In genomic region chr10:80155277-80155676, GRCm38 (mm10) we compare ENCODE assay signal across 11 mouse cellular contexts. TPM values are rescaled to one million over a fixed set of nuclear protein-coding genes. Genes with fewer than 3 reads are reported as not detected.
DNase-seq lines count a peak whose midpoint lies in the region; ATAC-seq and TF ChIP-seq lines count a peak whose summit lies in the region.
"Had no signal": no experiment of that assay in that cellular context is flagged by ENCODE, and none has a peak within 500 bp of the region (broad histone marks: within the 10 kb centered on the region; RNA-seq: fewer than 3 reads in every experiment).

No protein-coding gene starts in this region.

- peak overlapping the region; percentile 98; the same call in 1 of the 2 replicates for H3K27ac ChIP-seq in heart, embryonic 13.5 days (replicated peaks)
- H3K27ac ChIP-seq in forebrain, embryonic 13.5 days = peak overlapping the region; percentile 36; the same call in 1 of the 2 replicates
- 0 out of 2 replicates have a peak overlapping the region, but pooled peaks have one; percentile 26 for H3K27ac ChIP-seq in limb, embryonic 14.5 days (replicated peaks; ENCODE audit: low read depth, low read length)
- H3K27ac ChIP-seq: liver, embryonic 15.5 days had no signal

- H3K27me3 ChIP-seq in heart, embryonic 13.5 days (replicated peaks) = no peaks in the 10 kb centered on the region
- no peaks in the 10 kb centered on the region for H3K27me3 ChIP-seq in C2C12 (ENCODE audit: control insufficient read depth, insufficient read depth, insufficient read length)
- no peaks in the 10 kb centered on the region for H3K27me3 ChIP-seq in forebrain, embryonic 13.5 days
- H3K27me3 ChIP-seq in limb, embryonic 14.5 days (ENCODE audit: control insufficient read depth, insufficient read depth, low read length) = no peaks in the 10 kb centered on the region
- H3K27me3 ChIP-seq: liver, embryonic 15.5 days had no signal

- peaks cover 61% of the 10 kb centered on the region for H3K79me3 ChIP-seq in C2C12 (ENCODE audit: low read depth)

- TF ChIP-seq CTCF in C2C12 (IDR thresholded peaks at IDR 0.05; ENCODE audit: control insufficient read depth, insufficient read depth, insufficient read length) = no peak

- H3K36me3 ChIP-seq in heart, embryonic 13.5 days = peaks cover 75% of the 10 kb centered on the region
- peaks cover 82% of the 10 kb centered on the region for H3K36me3 ChIP-seq in C2C12 (ENCODE audit: control insufficient read depth, insufficient read depth)
- peaks cover 75% of the 10 kb centered on the region for H3K36me3 ChIP-seq in forebrain, embryonic 13.5 days (ENCODE audit: poor library complexity, severe bottlenecking)
- peaks cover 75% of the 10 kb centered on the region for H3K36me3 ChIP-seq in limb, embryonic 14.5 days (ENCODE audit: control insufficient read depth, insufficient read depth, low read length)

- no peak overlapping the region for H3K4me2 ChIP-seq in heart, embryonic 13.5 days
- peak overlapping the region; percentile 10; the same call in 1 of the 2 replicates for H3K4me2 ChIP-seq in forebrain, embryonic 13.5 days
- H3K4me2 ChIP-seq in limb, embryonic 14.5 days (replicated peaks; ENCODE audit: low read depth, low read length, severe bottlenecking) = no peak overlapping the region
- H3K4me2 ChIP-seq: liver, embryonic 15.5 days had no signal

- peaks cover 73% of the 10 kb centered on the region for H3K79me2 ChIP-seq in C2C12 (ENCODE audit: control insufficient read depth, insufficient read depth)

- no peak for TF ChIP-seq POLR2A in limb, embryonic 14.5 days (IDR thresholded peaks at IDR 0.05; ENCODE audit: borderline replicate concordance, extremely low read depth, insufficient read depth, insufficient read length)

- peak overlapping the region; percentile 30 for H3ac ChIP-seq in C2C12 (ENCODE audit: control insufficient read depth, insufficient read length, low read depth)

- no peak for ATAC-seq in heart, embryonic 13.5 days (ENCODE audit: extremely low read depth, insufficient number of reproducible peaks, low FRiP score, low TSS enrichment)
- no peak for ATAC-seq in forebrain, embryonic 13.5 days
- no peak for ATAC-seq in limb, embryonic 14.5 days (ENCODE audit: low FRiP score, low read depth)

- no peaks in the 10 kb centered on the region for H3K9me3 ChIP-seq in heart, embryonic 13.5 days
- H3K9me3 ChIP-seq in forebrain, embryonic 13.5 days (replicated peaks) = no peaks in the 10 kb centered on the region
- no peaks in the 10 kb centered on the region for H3K9me3 ChIP-seq in limb, embryonic 14.5 days (ENCODE audit: control insufficient read depth, low read length)
- H3K9me3 ChIP-seq: liver, embryonic 15.5 days had no signal

- WGBS in heart, embryonic 13.5 days = 45% methylated on average over 1 of the region's 1 CpGs
- WGBS in forebrain, embryonic 13.5 days = 86% methylated on average over 1 of the region's 1 CpGs
- 38% methylated on average over 1 of the region's 1 CpGs for WGBS in limb, embryonic 14.5 days

- intact Hi-C loops in heart, postnatal 36 days (cut with DNase I) = no loop called here

- peak overlapping the region; percentile 64 for H3K9ac ChIP-seq in heart, embryonic 13.5 days
- peak overlapping the region; percentile 100 for H3K9ac ChIP-seq in forebrain, embryonic 13.5 days
- no peak overlapping the region for H3K9ac ChIP-seq in limb, embryonic 14.5 days (ENCODE audit: low read depth, low read length, severe bottlenecking)
- H3K9ac ChIP-seq: liver, embryonic 15.5 days had no signal

- no peak for DNase-seq in heart, postnatal 36 days
- no peak for DNase-seq in limb, embryonic 14.5 days (ENCODE audit: low spot score)
- DNase-seq in urinary bladder, postnatal 14 days (ENCODE audit: low spot score) = no peak
- DNase-seq in left cerebral cortex, adult 18-20 months (ENCODE audit: low spot score in 2 of 2) = no peak
- no peak for DNase-seq in urinary bladder, postnatal 4 days (ENCODE audit: low spot score in 2 of 2)
- DNase-seq: adrenal gland, postnatal 36 days; embryo, embryonic 11 days had no signal

- no peak overlapping the region for H3K4me3 ChIP-seq in heart, embryonic 13.5 days
- H3K4me3 ChIP-seq in C2C12 (ENCODE audit: insufficient read depth, poor library complexity, severe bottlenecking) = no peak overlapping the region
- 0 out of 2 replicates have a peak overlapping the region, but pooled peaks have one; percentile 7 for H3K4me3 ChIP-seq in forebrain, embryonic 13.5 days
- H3K4me3 ChIP-seq in limb, embryonic 14.5 days (replicated peaks; ENCODE audit: low read length) = no peak overlapping the region
- H3K4me3 ChIP-seq: liver, embryonic 15.5 days had no signal

- H3K4me1 ChIP-seq in heart, embryonic 13.5 days = peaks cover 84% of the 10 kb centered on the region
- peaks cover 83% of the 10 kb centered on the region for H3K4me1 ChIP-seq in forebrain, embryonic 13.5 days
- peaks cover 45% of the 10 kb centered on the region for H3K4me1 ChIP-seq in limb, embryonic 14.5 days (ENCODE audit: control insufficient read depth, insufficient read depth, low read length)

TF ChIP-seq in C2C12, 6 proteins besides CTCF, POLR2A, EP300 and RAD21:
- TF ChIP-seq FOSL1 (IDR thresholded peaks at IDR 0.05; ENCODE audit: insufficient read depth, low read length, poor library complexity, severe bottlenecking) (no peak), USF1 (IDR thresholded peaks at IDR 0.05; ENCODE audit: low read depth) (no peak), MAX (IDR thresholded peaks at IDR 0.05) (no peak), CEBPB (IDR thresholded peaks at IDR 0.05; ENCODE audit: low read depth) (no peak), MYOG (IDR thresholded peaks at IDR 0.05; ENCODE audit: control insufficient read depth, extremely low read depth, insufficient read length) (no peak), MYOD1 (IDR thresholded peaks at IDR 0.05; ENCODE audit: control insufficient read depth, insufficient read length, low read depth) (no peak)

RNA-seq across cellular contexts. Expression of gene Midn, which starts 7.2 kb away (rescaled TPM):
- polyA plus RNA-seq in heart, embryonic 13.5 days (2015; fragmentation: Nextera tagmentation; extraction: Ambion mirVana) = 15.6 and 15.7 TPM in 2 replicates
- 100 to 1,000 TPM in 1 of 2 experiments, 10 to 100 TPM in 1; 99.9 to 117 TPM for total RNA-seq in heart, postnatal 36 days (2021)
- polyA plus RNA-seq in C2C12 (2012; fragmentation: generic; extraction: Trizol) = 77.5 TPM
- 35.1 and 37.9 TPM in 2 replicates for polyA plus RNA-seq in forebrain, embryonic 13.5 days (2015; fragmentation: Nextera tagmentation; extraction: Ambion mirVana)
- 108 and 161 TPM in 2 replicates for polyA plus RNA-seq in limb, embryonic 14.5 days (2012; rRNA removed)
- polyA plus RNA-seq in limb, embryonic 14.5 days (2014; fragmentation: Nextera tagmentation; extraction: Ambion mirVana) = 33.4 and 39.6 TPM in 2 replicates
- 100 to 1,000 TPM; 105 TPM for total RNA-seq in left cerebral cortex, adult 18-20 months (2021)

RNA-seq across cellular contexts. Expression of gene Cirbp, which starts 10.5 kb away (rescaled TPM):
- polyA plus RNA-seq in heart, embryonic 13.5 days (2015; fragmentation: Nextera tagmentation; extraction: Ambion mirVana) = 87.9 and 96.4 TPM in 2 replicates
- 10 to 100 TPM; 48.2 to 67.0 TPM for total RNA-seq in heart, postnatal 36 days (2021)
- polyA plus RNA-seq in C2C12 (2012; fragmentation: generic; extraction: Trizol) = 30.9 TPM
- polyA plus RNA-seq in forebrain, embryonic 13.5 days (2015; fragmentation: Nextera tagmentation; extraction: Ambion mirVana) = 274 and 308 TPM in 2 replicates
- polyA plus RNA-seq in limb, embryonic 14.5 days (2012; rRNA removed) = 286 and 289 TPM in 2 replicates
- 101 and 106 TPM in 2 replicates for polyA plus RNA-seq in limb, embryonic 14.5 days (2014; fragmentation: Nextera tagmentation; extraction: Ambion mirVana)
- total RNA-seq in left cerebral cortex, adult 18-20 months (2021) = 10 to 100 TPM; 89.7 to 94.6 TPM

RNA-seq across cellular contexts. Expression of gene Cbarp, which starts 14.6 kb away (rescaled TPM):
- polyA plus RNA-seq in heart, embryonic 13.5 days (2015; fragmentation: Nextera tagmentation; extraction: Ambion mirVana) = 1.6 and 2.5 TPM in 2 replicates
- total RNA-seq in heart, postnatal 36 days (2021) = 1 to 10 TPM; 2.0 to 4.7 TPM
- 12.1 TPM for polyA plus RNA-seq in C2C12 (2012; fragmentation: generic; extraction: Trizol)
- polyA plus RNA-seq in forebrain, embryonic 13.5 days (2015; fragmentation: Nextera tagmentation; extraction: Ambion mirVana) = 21.2 and 26.8 TPM in 2 replicates
- polyA plus RNA-seq in limb, embryonic 14.5 days (2012; rRNA removed) = 28.9 and 36.0 TPM in 2 replicates
- polyA plus RNA-seq in limb, embryonic 14.5 days (2014; fragmentation: Nextera tagmentation; extraction: Ambion mirVana) = 7.5 and 9.3 TPM in 2 replicates
- 100 to 1,000 TPM; 418 to 437 TPM for total RNA-seq in left cerebral cortex, adult 18-20 months (2021)

RNA-seq across cellular contexts. Expression of gene Atp5d, which starts 16.8 kb away (rescaled TPM):
- polyA plus RNA-seq in heart, embryonic 13.5 days (2015; fragmentation: Nextera tagmentation; extraction: Ambion mirVana) = 808 and 893 TPM in 2 replicates
- total RNA-seq in heart, postnatal 36 days (2021) = 1,000 to 10,000 TPM; 1,105 to 1,168 TPM
- polyA plus RNA-seq in C2C12 (2012; fragmentation: generic; extraction: Trizol) = 720 TPM
- polyA plus RNA-seq in forebrain, embryonic 13.5 days (2015; fragmentation: Nextera tagmentation; extraction: Ambion mirVana) = 454 and 459 TPM in 2 replicates
- polyA plus RNA-seq in limb, embryonic 14.5 days (2012; rRNA removed) = 449 and 577 TPM in 2 replicates
- polyA plus RNA-seq in limb, embryonic 14.5 days (2014; fragmentation: Nextera tagmentation; extraction: Ambion mirVana) = 477 TPM in 2 replicates
- 100 to 1,000 TPM; 367 to 371 TPM for total RNA-seq in left cerebral cortex, adult 18-20 months (2021)

RNA-seq across cellular contexts. Expression of gene 1600002K03Rik, which starts 17.5 kb away (rescaled TPM):
- polyA plus RNA-seq in heart, embryonic 13.5 days (2015; fragmentation: Nextera tagmentation; extraction: Ambion mirVana) = 10.4 and 13.1 TPM in 2 replicates
- total RNA-seq in heart, postnatal 36 days (2021) = 1 to 10 TPM; 4.4 to 4.6 TPM
- 33.4 TPM for polyA plus RNA-seq in C2C12 (2012; fragmentation: generic; extraction: Trizol)
- 12.2 and 12.6 TPM in 2 replicates for polyA plus RNA-seq in forebrain, embryonic 13.5 days (2015; fragmentation: Nextera tagmentation; extraction: Ambion mirVana)
- polyA plus RNA-seq in limb, embryonic 14.5 days (2012; rRNA removed) = 10.9 and 15.5 TPM in 2 replicates
- 8.5 and 12.8 TPM in 2 replicates for polyA plus RNA-seq in limb, embryonic 14.5 days (2014; fragmentation: Nextera tagmentation; extraction: Ambion mirVana)
- 1 to 10 TPM; 6.8 to 7.0 TPM for total RNA-seq in left cerebral cortex, adult 18-20 months (2021)

Comparison
In these comparisons a context has a peak if more than half of its experiments do, and no peak if none do; other contexts are left out.
1. H3K27ac ChIP-seq: peak in every context shown above with its lines; median percentile 98 in heart, embryonic 13.5 days; 36 in forebrain, embryonic 13.5 days; 26 in limb, embryonic 14.5 days.